Mouse (Mus musculus): ENCODE results near the gene Fam83f. TPM values are rescaled to one million over a fixed set of nuclear protein-coding genes. Genes with fewer than 3 reads are reported as not detected.

Fam83f gene
- polyA plus RNA-seq, 1 experiment from 2014 or later = 6.0 TPM

DNA sequence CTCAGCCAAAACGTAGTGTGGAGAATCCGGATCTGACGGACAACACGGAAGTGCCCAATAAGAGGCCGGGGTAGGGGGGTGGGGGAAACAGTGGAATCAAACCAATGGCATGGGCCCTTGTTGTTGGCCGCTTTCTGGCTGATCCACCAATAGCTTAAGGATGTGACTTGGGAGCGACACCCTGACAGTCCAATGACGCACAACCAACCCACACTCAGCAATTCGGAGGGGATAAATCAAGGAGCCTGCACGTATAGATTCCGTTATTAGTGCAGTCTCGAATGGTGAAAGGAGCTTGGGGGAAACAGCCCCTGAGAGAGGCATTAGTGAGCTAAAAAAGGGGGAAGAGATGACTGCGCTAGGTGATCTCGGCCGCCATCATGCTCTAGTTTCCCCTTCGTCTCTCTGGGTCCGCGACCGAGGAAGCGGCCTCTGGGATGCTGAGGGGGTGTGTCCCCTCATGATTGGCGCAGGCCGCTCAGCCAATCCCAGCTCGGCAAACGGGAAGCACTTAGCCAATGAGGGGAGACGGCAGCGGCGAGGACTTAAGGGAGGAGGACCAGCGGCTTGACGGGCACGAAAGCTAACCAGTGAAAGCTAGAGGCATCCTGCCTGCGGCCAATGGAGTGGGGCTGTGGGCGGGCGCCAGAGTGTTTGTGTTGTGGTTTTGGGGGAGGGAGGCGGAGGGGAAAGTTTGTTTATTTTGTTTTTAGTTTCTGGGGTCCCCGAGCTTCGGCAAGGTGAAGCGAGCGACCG is 39.1 kb downstream of the Fam83f start, which contains the start of gene Tnrc6b:
Tnrc6b (plus strand) TSS at position 706 of the 756 bp plus-strand sequence.
- Histone ChIP-seq H3K9me3 (no peaks in the 10 kb centered on the region), H3K27ac (peak within 1 kb of the TSS; percentile 94), H3K9ac (peak within 1 kb of the TSS; percentile 81), H3K27me3 (no peaks in the 10 kb centered on the region), H3K36me3 (no peaks in the 10 kb centered on the region), H3K4me1 (peaks cover 30% of the 10 kb centered on the region), H3K4me3 (peak within 1 kb of the TSS; percentile 77), H3K4me2 (peak within 1 kb of the TSS; percentile 82)
- WGBS = under 1% methylated on average over 39 of the region's 39 CpGs
- ATAC-seq (ENCODE audit: insufficient number of reproducible peaks, low FRiP score, low TSS enrichment, low read depth) = peak; percentile 97

DNA sequence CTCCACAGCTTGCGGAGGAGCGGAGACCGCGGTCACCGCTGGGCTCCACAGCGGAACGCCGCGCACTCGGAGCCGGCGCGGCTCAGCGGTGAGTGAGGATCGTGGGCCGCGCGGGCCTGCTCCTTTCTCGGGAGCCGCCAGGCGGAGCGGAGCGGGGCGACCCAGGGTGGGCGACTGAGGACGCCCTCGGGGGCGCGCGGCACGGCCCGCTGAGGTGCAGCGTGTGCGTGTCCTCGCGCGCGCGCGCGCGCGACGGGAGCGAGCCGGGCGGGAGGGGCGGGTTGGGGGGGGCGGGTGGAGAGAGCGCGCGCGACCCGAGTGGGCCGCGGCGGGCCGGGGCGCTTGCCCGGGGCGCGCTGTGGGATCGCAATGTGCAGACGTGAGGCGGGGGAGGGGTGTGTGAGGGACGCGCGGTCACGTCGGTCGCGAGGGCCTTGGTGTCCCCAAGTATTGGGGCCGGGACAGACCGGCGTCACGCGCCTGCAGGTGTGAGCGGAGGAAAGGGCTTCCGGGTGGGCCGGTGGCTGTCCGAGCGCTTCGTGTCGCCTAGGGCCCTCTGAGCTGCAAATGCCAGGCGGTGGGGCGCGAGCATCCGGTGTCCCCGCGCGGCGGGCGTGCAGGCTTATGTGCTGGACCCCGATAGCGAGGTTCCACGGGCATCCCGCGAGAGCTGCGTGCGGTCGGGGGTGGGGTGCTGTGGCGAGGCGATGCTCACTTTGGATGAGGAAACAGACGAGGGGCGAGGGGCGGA is 39.9 kb downstream of the Fam83f start:
- under 1% methylated on average over 79 of the region's 106 CpGs for WGBS

DNA sequence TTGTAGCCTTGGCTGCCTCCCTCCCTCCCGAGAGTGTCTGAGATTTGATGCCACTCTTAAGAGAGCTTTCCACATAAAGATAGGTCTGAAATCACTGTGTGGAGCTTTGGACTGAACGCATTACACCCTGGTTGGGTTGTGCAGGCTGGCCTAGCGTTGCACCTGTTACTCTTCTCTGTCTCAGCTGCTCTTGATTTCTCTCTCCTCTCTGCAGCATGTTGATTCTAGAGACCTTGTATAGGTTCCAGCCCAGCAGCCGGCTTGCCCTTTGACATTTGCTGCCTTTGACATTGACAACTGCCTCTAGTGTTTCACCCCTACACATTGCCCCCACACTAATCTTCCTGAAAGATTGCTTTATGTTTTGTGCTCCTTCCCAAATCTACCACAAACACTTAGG is 42.7 kb downstream of the Fam83f start:
- Histone ChIP-seq H3K36me3 (no peaks in the 10 kb centered on the region), H3K27ac (no peak overlapping the region), H3K27me3 (no peaks in the 10 kb centered on the region), H3K4me3 (no peak overlapping the region), H3K9ac (no peak overlapping the region), H3K9me3 (no peaks in the 10 kb centered on the region), H3K4me2 (no peak overlapping the region), H3K4me1 (peaks cover 11% of the 10 kb centered on the region)
- ATAC-seq (ENCODE audit: insufficient number of reproducible peaks, low FRiP score, low TSS enrichment, low read depth) = no peak
- WGBS = 72% methylated on average over 4 of the region's 4 CpGs

More for the DNA sequence above, 39.9 kb downstream of the Fam83f start:
- H3K9me3 ChIP-seq = no peaks in the 10 kb centered on the region
- H3K4me3 ChIP-seq = peak overlapping the region; percentile 77
- ATAC-seq (ENCODE audit: insufficient number of reproducible peaks, low FRiP score, low TSS enrichment, low read depth) = peak; percentile 8; the same call in 1 of the 2 replicates
- H3K4me1 ChIP-seq = peaks cover 23% of the 10 kb centered on the region
- peak overlapping the region; percentile 91 for H3K27ac ChIP-seq
- H3K36me3 ChIP-seq = no peaks in the 10 kb centered on the region
- H3K27me3 ChIP-seq = no peaks in the 10 kb centered on the region
- H3K9ac ChIP-seq = peak overlapping the region; percentile 81
- H3K4me2 ChIP-seq = peak overlapping the region; percentile 82

DNA sequence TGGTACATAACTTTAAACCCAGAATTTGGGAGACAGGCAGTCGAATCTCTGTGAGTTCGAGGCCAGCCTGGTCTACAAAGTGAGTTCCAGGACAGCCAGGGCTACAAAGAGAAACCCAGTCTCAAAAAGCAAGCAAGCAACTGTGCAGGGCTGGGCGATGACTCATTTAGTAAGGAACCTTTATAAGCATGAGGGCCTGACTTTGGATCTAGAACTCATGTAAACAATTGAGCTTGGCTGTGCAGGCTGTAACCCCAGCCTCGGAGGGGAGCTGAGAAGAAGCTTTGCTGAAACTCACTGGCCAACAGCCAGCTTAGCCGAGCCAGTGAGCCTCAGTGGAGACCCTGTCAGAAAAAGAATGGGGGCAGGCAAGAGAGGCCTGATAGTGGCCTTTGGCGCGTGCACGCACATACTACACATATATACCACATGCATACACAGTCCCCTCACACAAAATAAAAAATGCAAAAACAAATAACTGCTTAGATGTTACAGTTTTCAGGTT is 45.0 kb downstream of the Fam83f start:
- H3K4me1 ChIP-seq = peaks cover 7% of the 10 kb centered on the region; the same call in 1 of the 2 replicates
- H3K27ac ChIP-seq = no peak overlapping the region
- H3K27me3 ChIP-seq = no peaks in the 10 kb centered on the region
- H3K9me3 ChIP-seq = no peaks in the 10 kb centered on the region
- no peak overlapping the region for H3K9ac ChIP-seq
- no peak overlapping the region for H3K4me3 ChIP-seq
- H3K4me2 ChIP-seq = no peak overlapping the region
- H3K36me3 ChIP-seq = no peaks in the 10 kb centered on the region
- no peak for ATAC-seq (ENCODE audit: insufficient number of reproducible peaks, low FRiP score, low TSS enrichment, low read depth)
- 87% methylated on average over 8 of the region's 8 CpGs for WGBS

DNA sequence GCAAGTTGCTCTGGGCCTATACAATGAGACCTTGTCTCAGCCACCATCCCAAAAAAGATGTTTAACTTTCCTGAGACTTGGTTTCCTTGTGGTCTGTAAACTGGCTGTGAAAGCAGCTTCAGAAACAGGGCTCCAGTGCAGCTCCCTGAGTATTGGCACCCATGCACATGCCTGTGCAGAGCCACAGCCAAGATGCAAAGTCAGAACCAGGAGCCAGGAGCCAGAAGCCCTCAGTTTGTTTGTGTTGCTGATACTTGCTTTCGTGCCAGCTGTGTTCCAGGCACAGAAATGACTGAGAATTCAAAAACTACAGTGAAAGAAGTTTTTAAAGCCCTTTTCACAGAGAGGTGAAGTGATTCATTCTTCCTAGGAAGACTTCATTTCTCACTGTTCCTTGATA is 45.8 kb downstream of the Fam83f start:
- no peak overlapping the region for H3K4me3 ChIP-seq
- no peaks in the 10 kb centered on the region for H3K9me3 ChIP-seq
- no peak for ATAC-seq (ENCODE audit: insufficient number of reproducible peaks, low FRiP score, low TSS enrichment, low read depth)
- H3K27me3 ChIP-seq = no peaks in the 10 kb centered on the region
- no peaks in the 10 kb centered on the region for H3K36me3 ChIP-seq
- no peak overlapping the region for H3K9ac ChIP-seq
- H3K4me2 ChIP-seq = no peak overlapping the region
- 52% methylated on average over 1 of the region's 1 CpGs for WGBS
- H3K27ac ChIP-seq = no peak overlapping the region
- peaks cover 3% of the 10 kb centered on the region; the same call in 1 of the 2 replicates for H3K4me1 ChIP-seq

DNA sequence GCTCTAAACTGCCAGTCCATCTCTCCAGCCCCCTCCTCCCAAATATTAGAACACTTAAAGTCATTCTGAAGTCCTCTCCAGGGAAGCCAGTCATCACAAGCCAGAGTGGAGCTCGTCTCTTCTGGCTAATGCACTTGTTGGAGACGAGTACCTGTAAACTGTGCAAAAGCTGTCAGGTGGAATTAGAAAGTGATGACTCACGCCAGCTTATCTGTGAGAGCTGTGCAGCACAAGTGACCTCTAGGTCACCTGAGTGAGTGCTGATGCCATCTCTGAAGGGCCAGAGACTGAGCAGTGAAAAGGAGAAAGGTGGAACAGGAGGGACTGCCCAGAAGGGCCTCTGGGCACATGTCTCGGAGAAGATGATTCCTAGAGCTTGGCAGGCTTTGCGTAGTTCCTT is 48.6 kb downstream of the Fam83f start:
- 57% methylated on average over 5 of the region's 5 CpGs for WGBS

DNA sequence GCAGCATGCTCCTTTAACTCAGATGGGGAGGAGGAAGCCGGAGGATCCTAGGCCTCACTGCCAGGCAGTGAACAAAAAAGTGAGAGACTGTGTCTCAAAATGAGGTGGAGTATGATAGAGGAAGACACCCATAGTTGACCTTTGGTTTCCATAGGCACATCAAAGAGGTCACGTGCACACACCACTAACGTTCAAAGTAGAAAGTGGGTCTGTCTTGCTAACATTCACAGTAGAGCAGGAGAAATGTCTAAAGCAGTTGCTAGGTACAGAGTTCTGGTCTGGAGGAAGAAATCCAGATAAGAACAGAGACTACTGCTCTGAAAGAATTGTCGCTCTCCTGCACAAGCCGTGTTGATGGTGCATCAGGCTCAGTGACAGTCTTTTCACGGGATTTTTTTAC is 50.2 kb downstream of the Fam83f start:
- Histone ChIP-seq H3K4me3 (no peak overlapping the region), H3K4me2 (no peak overlapping the region), H3K9ac (no peak overlapping the region), H3K27ac (no peak overlapping the region), H3K9me3 (no peaks in the 10 kb centered on the region), H3K36me3 (no peaks in the 10 kb centered on the region), H3K4me1 (peaks cover 3% of the 10 kb centered on the region; the same call in 1 of the 2 replicates), H3K27me3 (no peaks in the 10 kb centered on the region)
- no peak for ATAC-seq (ENCODE audit: insufficient number of reproducible peaks, low FRiP score, low TSS enrichment, low read depth)
- WGBS = 81% methylated on average over 6 of the region's 6 CpGs

More for the DNA sequence above, 48.6 kb downstream of the Fam83f start:
- Histone ChIP-seq H3K27me3 (no peaks in the 10 kb centered on the region), H3K36me3 (no peaks in the 10 kb centered on the region), H3K4me3 (no peak overlapping the region), H3K9me3 (no peaks in the 10 kb centered on the region), H3K27ac (no peak overlapping the region), H3K4me2 (no peak overlapping the region), H3K9ac (no peak overlapping the region), H3K4me1 (peaks cover 3% of the 10 kb centered on the region; the same call in 1 of the 2 replicates)
- no peak for ATAC-seq (ENCODE audit: insufficient number of reproducible peaks, low FRiP score, low TSS enrichment, low read depth)

DNA sequence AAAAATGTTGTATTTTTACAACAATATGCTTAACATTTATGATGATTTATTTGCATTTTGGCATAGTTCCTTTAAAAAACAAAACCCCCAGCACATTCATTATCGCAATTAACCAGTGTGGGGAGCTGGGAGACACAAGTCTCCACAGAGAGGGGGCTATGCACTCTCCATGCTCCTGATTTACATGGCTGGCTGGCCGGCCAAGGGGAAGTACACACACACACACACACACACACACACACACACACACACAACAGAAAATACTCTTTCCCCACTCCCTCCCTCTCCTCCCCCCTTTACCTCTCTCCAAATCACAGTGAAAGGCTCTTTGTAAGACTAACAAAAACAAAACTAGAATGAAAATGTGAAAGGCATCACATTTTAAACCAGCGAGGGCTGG is 50.7 kb downstream of the Fam83f start:
- 57% methylated on average over 3 of the region's 3 CpGs for WGBS
- H3K36me3 ChIP-seq = no peaks in the 10 kb centered on the region
- no peak for ATAC-seq (ENCODE audit: insufficient number of reproducible peaks, low FRiP score, low TSS enrichment, low read depth)
- H3K27ac ChIP-seq = no peak overlapping the region
- no peaks in the 10 kb centered on the region for H3K27me3 ChIP-seq
- no peaks in the 10 kb centered on the region for H3K9me3 ChIP-seq
- H3K4me3 ChIP-seq = no peak overlapping the region
- no peak overlapping the region for H3K4me2 ChIP-seq
- H3K9ac ChIP-seq = no peak overlapping the region
- peaks cover 1% of the 10 kb centered on the region; the same call in 1 of the 2 replicates for H3K4me1 ChIP-seq

DNA sequence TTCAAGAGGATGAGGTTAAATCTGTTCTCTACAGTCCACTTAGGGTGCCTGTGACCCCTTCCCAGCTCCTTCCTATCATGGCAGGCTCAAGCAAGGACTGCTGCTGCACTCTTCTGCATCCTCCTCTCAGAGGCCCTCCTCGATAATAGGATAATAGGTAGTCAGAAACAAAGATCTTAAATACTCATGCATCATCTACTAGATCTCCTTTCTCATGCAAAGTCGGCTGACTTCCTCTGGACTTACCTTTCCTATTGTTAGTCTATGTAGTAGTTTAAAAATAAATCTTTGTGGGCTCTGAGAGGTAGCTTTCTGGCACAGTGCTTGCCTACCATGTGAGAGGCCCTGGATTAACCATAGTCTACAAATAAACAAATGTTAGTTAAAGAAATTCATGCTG is 57.8 kb downstream of the Fam83f start:
- no peaks in the 10 kb centered on the region; the same call in 1 of the 2 replicates for H3K4me1 ChIP-seq
- no peak overlapping the region for H3K27ac ChIP-seq
- H3K9me3 ChIP-seq = no peaks in the 10 kb centered on the region
- no peak overlapping the region for H3K9ac ChIP-seq
- no peaks in the 10 kb centered on the region for H3K36me3 ChIP-seq
- WGBS = 78% methylated on average over 2 of the region's 2 CpGs
- H3K4me2 ChIP-seq = no peak overlapping the region
- no peak overlapping the region for H3K4me3 ChIP-seq
- H3K27me3 ChIP-seq = no peaks in the 10 kb centered on the region
- no peak for ATAC-seq (ENCODE audit: insufficient number of reproducible peaks, low FRiP score, low TSS enrichment, low read depth)

DNA sequence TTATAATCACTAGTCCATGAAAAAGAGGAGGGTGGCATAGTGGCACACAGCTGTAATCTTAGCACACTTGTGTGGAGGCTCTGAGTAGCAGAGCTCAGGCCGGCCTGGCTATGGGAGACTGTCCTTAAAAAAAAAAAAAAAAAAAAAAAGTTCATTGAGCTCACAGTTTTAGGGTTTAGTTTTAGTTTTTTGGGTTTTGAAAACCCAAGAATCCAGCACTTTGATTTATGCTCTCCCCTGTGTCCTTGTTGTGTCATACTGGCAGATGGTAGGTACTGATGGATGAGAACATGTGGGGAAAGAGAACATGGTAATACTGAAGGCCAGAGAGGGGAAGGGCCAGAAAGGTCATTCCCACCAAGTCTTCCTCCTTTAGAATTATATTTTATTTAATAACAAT is 59.4 kb downstream of the Fam83f start:
- H3K9me3 ChIP-seq = no peaks in the 10 kb centered on the region
- WGBS = 81% methylated on average over 1 of the region's 1 CpGs

DNA sequence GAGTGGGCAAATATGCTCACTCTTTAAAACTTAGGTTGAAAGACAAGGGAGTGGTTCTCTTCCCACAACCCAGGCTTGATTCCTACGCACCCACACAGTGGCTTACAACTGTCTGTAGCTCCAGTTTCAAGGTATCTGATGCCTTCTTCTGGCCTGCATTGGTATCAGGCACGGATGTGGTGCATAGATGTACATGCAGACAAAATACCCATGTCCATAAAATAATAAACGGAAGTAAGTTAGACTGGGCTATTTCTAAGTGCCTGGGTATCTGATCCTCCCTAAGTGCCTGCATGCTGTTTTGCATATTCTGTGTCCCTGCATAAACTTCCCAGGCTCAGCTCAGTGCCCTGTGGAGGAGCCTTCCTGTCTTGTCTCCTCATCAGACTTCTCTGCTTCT is 59.9 kb downstream of the Fam83f start:
- Histone ChIP-seq H3K4me1 (no peaks in the 10 kb centered on the region; the same call in 1 of the 2 replicates), H3K9ac (no peak overlapping the region), H3K4me2 (no peak overlapping the region), H3K27ac (no peak overlapping the region), H3K4me3 (no peak overlapping the region), H3K9me3 (no peaks in the 10 kb centered on the region), H3K36me3 (no peaks in the 10 kb centered on the region), H3K27me3 (no peaks in the 10 kb centered on the region)
- ATAC-seq (ENCODE audit: insufficient number of reproducible peaks, low FRiP score, low TSS enrichment, low read depth) = no peak
- WGBS = 75% methylated on average over 3 of the region's 3 CpGs

More for the DNA sequence above, 59.4 kb downstream of the Fam83f start:
- H3K27me3 ChIP-seq = no peaks in the 10 kb centered on the region
- H3K4me1 ChIP-seq = no peaks in the 10 kb centered on the region; the same call in 1 of the 2 replicates
- ATAC-seq (ENCODE audit: insufficient number of reproducible peaks, low FRiP score, low TSS enrichment, low read depth) = no peak
- H3K4me3 ChIP-seq = no peak overlapping the region
- H3K4me2 ChIP-seq = no peak overlapping the region
- no peaks in the 10 kb centered on the region for H3K36me3 ChIP-seq
- H3K27ac ChIP-seq = no peak overlapping the region
- no peak overlapping the region for H3K9ac ChIP-seq
